Mouse (Mus musculus) liver, adult 2 months (tissue): ENCODE results near the gene Vamp8. TPM values are rescaled to one million over a fixed set of nuclear protein-coding genes. Genes with fewer than 3 reads are reported as not detected.

ENCODE experiments used
- DNase-seq: peaks from one replicate; pipeline ENCODE4 v3.0.0-alpha.2; 2011; ENCODE audit warnings: low read depth, low spot score; ENCODE audit errors: extremely low read depth
- H3K27ac ChIP-seq: fragments of 200-500 bp; replicated peaks from 2 replicates; pipeline ENCODE4 v1.5.1; 2012; ENCODE audit warnings: low read depth, mild to moderate bottlenecking, control low read depth, inconsistent platforms, low read length; ENCODE audit not compliant: insufficient read depth
- H3K27me3 ChIP-seq: fragments of 200-500 bp; 2 replicates; pipeline ENCODE4 v1.6.1; 2012; ENCODE audit warnings: mild to moderate bottlenecking, moderate library complexity, low read length, inconsistent platforms; ENCODE audit not compliant: control insufficient read depth, insufficient read depth
- H3K36me3 ChIP-seq: fragments of 200-500 bp; 2 replicates; pipeline ENCODE4 v1.6.1; 2012; ENCODE audit warnings: low read length, inconsistent platforms; ENCODE audit not compliant: control insufficient read depth, insufficient read depth
- H3K4me1 ChIP-seq: fragments of 200-500 bp; 2 replicates; pipeline ENCODE4 v1.6.1; 2011; ENCODE audit warnings: low read length; ENCODE audit not compliant: control insufficient read depth, insufficient read depth
- H3K4me3 ChIP-seq: fragments of 200-500 bp; 2 replicates; pipeline ENCODE4 v1.5.1; 2011; ENCODE audit warnings: low read depth, mild to moderate bottlenecking, control low read depth, low read length, moderate library complexity; ENCODE audit not compliant: insufficient read depth
- H3K79me2 ChIP-seq: fragments of 200-500 bp; 2 replicates; pipeline ENCODE4 v1.6.1; 2012; ENCODE audit warnings: inconsistent platforms, mild to moderate bottlenecking, low read length, moderate library complexity; ENCODE audit not compliant: control insufficient read depth, insufficient read depth
- H3K9ac ChIP-seq: fragments of 200-500 bp; 2 replicates; pipeline ENCODE4 v1.6.1; 2012; ENCODE audit warnings: low read depth, mild to moderate bottlenecking, control low read depth, inconsistent platforms, low read length
- CTCF ChIP-seq: fragments of 200-500 bp; IDR thresholded peaks from 2 replicates; pipeline ENCODE4 v1.5.1; 2011; ENCODE audit warnings: low read depth, low read length, control low read depth
- POLR2A ChIP-seq: fragments of 200-500 bp; IDR thresholded peaks from 2 replicates; pipeline ENCODE4 v1.6.1; 2011; ENCODE audit warnings: low read length, control low read depth; ENCODE audit not compliant: insufficient read depth; ENCODE audit errors: extremely low read depth
- WGBS: fragments of 180-500 bp; shearing (Covaris S2); methylation state at CpG from one replicate; pipeline ENCODE4 v1.1.7; 2018; 5-methylcytosine and 5-hydroxymethylcytosine counted together
- polyA plus RNA-seq: library from polyadenylated mRNA; depleted of rRNA; stranded (reverse); fragments of >200 nt; gene quantifications from 2 replicates; pipeline ENCODE4 v1.2.3, GENCODE M21; 2012
- total RNA-seq: library from RNA; depleted of rRNA; stranded (reverse); fragments of >200 nt; gene quantifications from 2 replicates; pipeline ENCODE4 v1.2.3, GENCODE M21; 2014

The Vamp8 gene
- total and polyA plus RNA-seq, 2 experiments = 219 to 238 TPM

DNA sequence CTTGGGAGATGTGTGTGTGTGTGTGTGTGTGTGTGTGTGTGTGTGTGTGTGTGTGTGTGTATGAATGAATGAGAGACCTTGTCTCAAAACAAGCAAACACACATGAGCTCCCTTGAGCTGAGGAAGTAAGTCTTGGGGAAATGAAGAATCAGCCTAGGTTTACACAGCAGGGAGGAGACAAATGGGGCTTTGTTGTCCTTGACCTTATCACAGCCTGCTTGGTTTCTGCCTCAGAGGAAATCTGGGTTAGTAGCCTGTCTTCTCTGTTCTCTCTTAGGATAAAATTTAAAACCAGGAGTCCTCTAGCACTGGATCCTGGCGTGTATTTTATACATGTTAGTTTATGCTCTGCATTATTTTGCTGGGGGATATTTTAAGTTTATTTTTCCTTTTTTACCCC is 29.3 kb upstream of the Vamp8 start:
- H3K79me2 ChIP-seq = peaks cover 8% of the 10 kb centered on the region; the same call in 1 of the 2 replicates
- peaks cover 13% of the 10 kb centered on the region for H3K4me1 ChIP-seq
- TF ChIP-seq POLR2A (no peak), CTCF (no peak)
- no peak for DNase-seq
- H3K27ac ChIP-seq = no peak overlapping the region
- no peak overlapping the region for H3K9ac ChIP-seq
- no peak overlapping the region for H3K4me3 ChIP-seq
- WGBS = 90% methylated on average over 1 of the region's 1 CpGs
- H3K27me3 ChIP-seq = no peaks in the 10 kb centered on the region
- peaks cover 44% of the 10 kb centered on the region for H3K36me3 ChIP-seq

- Histone ChIP-seq H3K79me2 (peaks cover 8% of the 10 kb centered on the region; the same call in 1 of the 2 replicates), H3K36me3 (peaks cover 30% of the 10 kb centered on the region; the same call in 1 of the 2 replicates), H3K27me3 (no peaks in the 10 kb centered on the region), H3K4me3 (no peak overlapping the region), H3K9ac (no peak overlapping the region), H3K27ac (no peak overlapping the region), H3K4me1 (peaks cover 12% of the 10 kb centered on the region)
- no peak for TF ChIP-seq POLR2A
- no peak for TF ChIP-seq CTCF
- WGBS = 95% methylated on average over 4 of the region's 4 CpGs
- no peak for DNase-seq
Measured at GRCm38 (mm10) chr6:72418279-72418678, 27.8 kb upstream of the Vamp8 start.

DNA sequence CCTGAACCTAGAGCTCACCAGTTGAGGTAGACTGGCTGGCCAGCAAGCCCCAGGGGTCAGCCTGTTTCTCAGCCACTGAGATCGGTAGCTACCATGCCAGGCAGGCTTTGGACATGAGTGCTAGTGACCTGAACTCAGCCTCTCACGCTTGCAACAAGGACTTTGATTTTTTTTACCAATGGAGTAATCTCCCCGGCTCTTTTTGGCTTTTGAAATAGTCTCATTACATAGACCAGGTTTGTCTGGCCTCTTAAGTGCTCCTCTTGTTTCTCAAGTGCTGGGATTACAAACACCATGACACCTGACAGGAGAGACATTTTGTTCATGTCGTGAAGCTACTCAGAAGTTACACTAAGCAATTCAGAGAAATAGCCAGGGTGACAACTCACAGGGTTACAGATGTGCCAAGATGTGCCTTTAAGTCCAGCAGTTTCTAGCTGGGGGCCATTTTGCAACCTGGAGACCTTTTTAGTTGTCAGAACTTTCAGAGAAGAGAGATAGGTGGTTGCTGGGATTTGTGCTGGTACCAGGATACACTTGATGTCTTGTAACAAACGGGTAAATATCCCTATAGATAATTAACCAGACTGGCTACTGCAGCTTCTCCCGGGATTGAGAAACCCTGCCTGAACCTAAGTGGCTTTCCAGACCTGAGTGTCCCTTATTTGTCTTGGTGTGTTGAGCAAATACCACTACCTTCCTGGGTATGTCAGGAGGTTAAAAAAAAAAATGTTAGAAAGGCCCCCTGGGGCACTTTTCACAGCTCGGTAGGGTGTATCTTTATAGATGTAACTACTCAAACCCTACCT is 25.7 kb upstream of the Vamp8 start:
- no peaks in the 10 kb centered on the region for H3K27me3 ChIP-seq
- H3K4me1 ChIP-seq = peaks cover 12% of the 10 kb centered on the region
- 19% methylated on average over 7 of the region's 7 CpGs for WGBS
- peak overlapping the region; percentile 88 for H3K27ac ChIP-seq
- no peak for TF ChIP-seq POLR2A
- TF ChIP-seq CTCF = no peak
- peak overlapping the region; percentile 66 for H3K9ac ChIP-seq
- peaks cover 17% of the 10 kb centered on the region; the same call in 1 of the 2 replicates for H3K36me3 ChIP-seq
- H3K4me3 ChIP-seq = peak overlapping the region; percentile 49
- H3K79me2 ChIP-seq = peaks cover 8% of the 10 kb centered on the region; the same call in 1 of the 2 replicates
- peak; percentile 96 for DNase-seq

GRCm38 (mm10) chr6:72415181-72415580 is 24.7 kb upstream of the Vamp8 start:
- H3K27ac ChIP-seq = peak overlapping the region; percentile 73
- H3K9ac ChIP-seq = peak overlapping the region; percentile 42
- peak overlapping the region; percentile 68 for H3K4me3 ChIP-seq
- WGBS = 27% methylated on average over 5 of the region's 5 CpGs
- H3K27me3 ChIP-seq = no peaks in the 10 kb centered on the region
- no peak for TF ChIP-seq POLR2A
- TF ChIP-seq CTCF = peak; percentile 26; the same call in 1 of the 2 replicates
- peaks cover 7% of the 10 kb centered on the region; the same call in 1 of the 2 replicates for H3K4me1 ChIP-seq
- peaks cover 8% of the 10 kb centered on the region; the same call in 1 of the 2 replicates for H3K79me2 ChIP-seq
- peaks cover 17% of the 10 kb centered on the region; the same call in 1 of the 2 replicates for H3K36me3 ChIP-seq
- peak; percentile 73 for DNase-seq

DNA sequence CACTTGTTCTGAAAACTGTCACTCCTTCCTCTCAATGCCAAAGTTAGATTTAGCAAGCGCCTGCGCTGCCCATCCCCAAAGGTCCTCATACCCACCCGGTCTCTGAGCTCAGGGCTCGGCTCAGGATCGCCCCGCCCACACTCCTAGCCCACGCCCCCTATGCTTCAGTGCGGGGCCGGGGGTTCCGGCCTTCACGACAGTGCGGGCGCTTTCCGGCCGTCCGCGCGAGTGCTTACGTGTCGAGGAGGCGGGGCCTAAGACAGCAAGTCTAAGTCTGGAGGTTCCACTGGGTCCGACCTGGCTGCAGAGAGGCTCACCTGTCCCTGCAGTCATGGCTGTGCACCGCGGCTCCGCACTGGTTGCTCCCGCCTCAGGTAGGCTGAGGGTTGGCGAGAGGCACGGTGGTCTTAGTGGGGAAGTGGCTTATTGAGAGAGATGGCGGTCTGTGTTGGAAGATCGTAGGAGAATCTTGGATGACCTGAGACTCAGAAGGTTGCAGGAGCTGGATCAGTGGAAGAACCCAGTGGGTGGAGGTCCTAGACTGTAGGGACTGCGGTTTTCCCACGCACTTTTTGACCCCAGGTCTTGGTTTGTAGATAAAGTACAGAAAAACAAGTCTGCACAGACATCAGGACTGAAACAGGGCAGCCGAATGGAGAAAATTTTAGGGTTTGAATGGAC is 23.7 kb upstream of the Vamp8 start, which contains the start of gene Ggcx:
TSS of gene Ggcx (plus strand) at position 233 of the 681 bp plus-strand sequence.
- peaks cover 12% of the 10 kb centered on the region; the same call in 1 of the 2 replicates for H3K36me3 ChIP-seq
- peaks cover 7% of the 10 kb centered on the region; the same call in 1 of the 2 replicates for H3K4me1 ChIP-seq
- no peaks in the 10 kb centered on the region for H3K27me3 ChIP-seq
- peaks cover 8% of the 10 kb centered on the region; the same call in 1 of the 2 replicates for H3K79me2 ChIP-seq
- H3K9ac ChIP-seq = peak within 1 kb of the TSS; percentile 82
- H3K4me3 ChIP-seq = peak within 1 kb of the TSS; percentile 68
- peak; percentile 87 for DNase-seq
- WGBS = under 1% methylated on average over 33 of the region's 33 CpGs
- TF ChIP-seq CTCF (no peak), POLR2A (peak; percentile 96)
- peak within 1 kb of the TSS; percentile 73 for H3K27ac ChIP-seq
